Mouse (Mus musculus): ENCODE measurements around the gene Hist1h3e.

Gene Hist1h3e

GRCm38 (mm10) chr13:23571504-23572217, 9.5 kb upstream of the Hist1h3e start:
- in situ Hi-C loops (cut with MboI; ENCODE audit: unreplicated experiment in 2 of 2): loop anchor here in 1 of 2 experiments (25.0 kb wide), 1 partner anchor 841 kb away; no protein-coding TSS in a partner anchor

- in situ Hi-C loops (cut with MboI; ENCODE audit: unreplicated experiment in 2 of 2): loop anchor here in 1 of 2 experiments (25.0 kb wide), 1 partner anchor 841 kb away; no protein-coding TSS in a partner anchor
These were observed 8.9 kb upstream of the Hist1h3e start, which contains the start of the genes Hist1h2ae and Hist1h2bg for GRCm38 (mm10) chr13:23571022-23571503. Hist1h2ae (minus strand) TSS chr13:23571220. Hist1h2bg (plus strand) TSS chr13:23571396.

- in situ Hi-C loops (cut with MboI; ENCODE audit: unreplicated experiment in 2 of 2): loop anchor here in 1 of 2 experiments (25.0 kb wide), 1 partner anchor 842 kb away; no protein-coding TSS in a partner anchor
These were observed 8.3 kb upstream of the Hist1h3e start for GRCm38 (mm10) chr13:23570261-23571021.

- in situ Hi-C loops (cut with MboI; ENCODE audit: unreplicated experiment in 2 of 2): loop anchor here in 1 of 2 experiments (25.0 kb wide), 1 partner anchor 848 kb away; no protein-coding TSS in a partner anchor
These were observed 2.3 kb upstream of the Hist1h3e start for GRCm38 (mm10) chr13:23564482-23564881.

GRCm38 (mm10) chr13:23562699-23563462, 712 bp upstream of the Hist1h3e start:
- in situ Hi-C loops (cut with MboI; ENCODE audit: unreplicated experiment in 2 of 2): loop anchor here in 1 of 2 experiments (25.0 kb wide), 1 partner anchor 849 kb away; no protein-coding TSS in a partner anchor

- in situ Hi-C loops (cut with MboI; ENCODE audit: unreplicated experiment in 2 of 2): loop anchor here in 1 of 2 experiments (25.0 kb wide), 1 partner anchor 851 kb away; no protein-coding TSS in a partner anchor
These were observed 662 bp downstream of the Hist1h3e start for GRCm38 (mm10) chr13:23561531-23561882.

GRCm38 (mm10) chr13:23560699-23561098, 1.5 kb downstream of the Hist1h3e start:
- in situ Hi-C loops (cut with MboI; ENCODE audit: unreplicated experiment in 2 of 2): loop anchor here in 1 of 2 experiments (25.0 kb wide), 1 partner anchor 852 kb away; no protein-coding TSS in a partner anchor

- in situ Hi-C loops (cut with MboI; ENCODE audit: unreplicated experiment in 2 of 2): loop anchor here (10.0 to 25.0 kb wide), 4 partner anchors 138 to 1802 kb away; partner anchors contain the start of genes Hist1h1t (in 1 of the 2), Hist1h2ak (in 1 of the 2), Hist1h2bb (in 1 of the 2) and Hist1h2bn (in 1 of the 2)
These were observed 5.3 kb downstream of the Hist1h3e start for GRCm38 (mm10) chr13:23556906-23557305.

- in situ Hi-C loops (cut with MboI; ENCODE audit: unreplicated experiment in 2 of 2): loop anchor here (10.0 to 25.0 kb wide), 4 partner anchors 139 to 1801 kb away; partner anchors contain the start of genes Hist1h1t (in 1 of the 2), Hist1h2ak (in 1 of the 2), Hist1h2bb (in 1 of the 2) and Hist1h2bn (in 1 of the 2)
These were observed 6.2 kb downstream of the Hist1h3e start for GRCm38 (mm10) chr13:23555839-23556416.

- in situ Hi-C loops (cut with MboI; ENCODE audit: unreplicated experiment in 2 of 2): loop anchor here (5.0 to 25.0 kb wide), 5 partner anchors 140 to 1800 kb away; partner anchors contain the start of genes Hist1h1t (in 1 of the 2), Hist1h2ak (in 1 of the 2), Hist1h2bb (in 1 of the 2) and Hist1h2bn (in 1 of the 2)
These were observed 7.0 kb downstream of the Hist1h3e start for GRCm38 (mm10) chr13:23554925-23555838.

- in situ Hi-C loops (cut with MboI; ENCODE audit: unreplicated experiment in 2 of 2): loop anchor here (5.0 to 25.0 kb wide), 5 partner anchors 140 to 1800 kb away; partner anchors contain the start of genes Hist1h1t (in 1 of the 2), Hist1h2ak (in 1 of the 2), Hist1h2bb (in 1 of the 2) and Hist1h2bn (in 1 of the 2)
These were observed 7.8 kb downstream of the Hist1h3e start for GRCm38 (mm10) chr13:23554393-23554792.

- in situ Hi-C loops (cut with MboI; ENCODE audit: unreplicated experiment in 2 of 2): loop anchor here (5.0 to 25.0 kb wide), 5 partner anchors 142 to 1798 kb away; partner anchors contain the start of genes Hist1h1t (in 1 of the 2), Hist1h2ak (in 1 of the 2), Hist1h2bb (in 1 of the 2) and Hist1h2bn (in 1 of the 2)
These were observed 9.2 kb downstream of the Hist1h3e start, which contains the start of gene Hist1h1d for GRCm38 (mm10) chr13:23552962-23553361. Hist1h1d (plus strand) TSS chr13:23553262.

GRCm38 (mm10) chr13:23551931-23552914, 9.9 kb downstream of the Hist1h3e start:
- in situ Hi-C loops (cut with MboI; ENCODE audit: unreplicated experiment in 2 of 2): loop anchor here (5.0 to 25.0 kb wide), 5 partner anchors 143 to 1797 kb away; partner anchors contain the start of genes Hist1h1t (in 1 of the 2), Hist1h2ak (in 1 of the 2), Hist1h2bb (in 1 of the 2) and Hist1h2bn (in 1 of the 2)

- in situ Hi-C loops (cut with MboI; ENCODE audit: unreplicated experiment in 2 of 2): loop anchor here (5.0 to 25.0 kb wide), 5 partner anchors 144 to 1796 kb away; partner anchors contain the start of genes Hist1h1t (in 1 of the 2), Hist1h2ak (in 1 of the 2), Hist1h2bb (in 1 of the 2) and Hist1h2bn (in 1 of the 2)
These were observed 10.9 kb downstream of the Hist1h3e start, which contains the start of gene Hist1h4f for GRCm38 (mm10) chr13:23551146-23551834. Hist1h4f (minus strand) TSS chr13:23551648.

GRCm38 (mm10) chr13:23550761-23551145, 11.4 kb downstream of the Hist1h3e start:
- in situ Hi-C loops (cut with MboI; ENCODE audit: unreplicated experiment in 2 of 2): loop anchor here (5.0 to 25.0 kb wide), 5 partner anchors 144 to 1796 kb away; partner anchors contain the start of genes Hist1h1t (in 1 of the 2), Hist1h2ak (in 1 of the 2), Hist1h2bb (in 1 of the 2) and Hist1h2bn (in 1 of the 2)
